Mouse (Mus musculus): ENCODE measurements at regions not wholly inside any gene's neighbourhood (a gene's known extent, or its start where the extent isn't known, plus 50 kb on each side); places are given as distances from the start of the nearest gene placed in this dataset.
A peak's percentile ranks its signal among the peaks of the same experiment; 100 is the strongest.

GRCm38 (mm10) chr14:24612254-24612995, 125.5 kb downstream of the Rps24 start:
- no peaks in the 10 kb centered on the region for H3K27me3 ChIP-seq (ENCODE audit: insufficient read depth, low read length)
- H3K36me3 ChIP-seq (ENCODE audit: insufficient read depth) = no peaks in the 10 kb centered on the region
- H3K4me2 ChIP-seq (ENCODE audit: low read depth) = no peak overlapping the region
- peak; percentile 35 for DNase-seq
- H3K4me1 ChIP-seq (ENCODE audit: insufficient read depth) = peaks cover 11% of the 10 kb centered on the region
- no peak overlapping the region for H3K9ac ChIP-seq
- H3K4me3 ChIP-seq (ENCODE audit: low read depth, low read length) = no peak overlapping the region
- H3K9me3 ChIP-seq (ENCODE audit: low read length) = no peaks in the 10 kb centered on the region
- ATAC-seq = no peak
- WGBS = 33% methylated on average over 4 of the region's 4 CpGs
- H3K27ac ChIP-seq (ENCODE audit: low read depth, low read length) = no peak overlapping the region
- no peak for TF ChIP-seq CTCF (IDR thresholded peaks at IDR 0.05; ENCODE audit: low read depth)

GRCm38 (mm10) chr14:24615776-24616175, 128.9 kb downstream of the Rps24 start:
- TF ChIP-seq CTCF (IDR thresholded peaks at IDR 0.05; ENCODE audit: low read depth) = no peak
- DNase-seq (peak; percentile 11), ATAC-seq (no peak)
- H3K4me3 ChIP-seq (ENCODE audit: low read depth, low read length) = no peak overlapping the region
- H3K27me3 ChIP-seq (ENCODE audit: insufficient read depth, low read length) = no peaks in the 10 kb centered on the region
- H3K27ac ChIP-seq (ENCODE audit: low read depth, low read length) = 0 out of 2 replicates have a peak overlapping the region, but pooled peaks have one; percentile 92
- H3K4me2 ChIP-seq (ENCODE audit: low read depth) = no peak overlapping the region
- peaks cover 26% of the 10 kb centered on the region for H3K4me1 ChIP-seq (ENCODE audit: insufficient read depth)
- no peaks in the 10 kb centered on the region for H3K36me3 ChIP-seq (ENCODE audit: insufficient read depth)
- no peak overlapping the region for H3K9ac ChIP-seq
- WGBS = 53% methylated on average over 3 of the region's 3 CpGs
- no peaks in the 10 kb centered on the region for H3K9me3 ChIP-seq (ENCODE audit: low read length)

GRCm38 (mm10) chr14:24616306-24617125, 129.6 kb downstream of the Rps24 start:
- DNase-seq = peak; percentile 45
- H3K4me2 ChIP-seq (ENCODE audit: low read depth) = no peak overlapping the region
- no peak for ATAC-seq
- 16% methylated on average over 10 of the region's 10 CpGs for WGBS
- TF ChIP-seq CTCF (IDR thresholded peaks at IDR 0.05; ENCODE audit: low read depth) = no peak
- no peaks in the 10 kb centered on the region for H3K9me3 ChIP-seq (ENCODE audit: low read length)
- no peak overlapping the region for H3K4me3 ChIP-seq (ENCODE audit: low read depth, low read length)
- peaks cover 26% of the 10 kb centered on the region for H3K4me1 ChIP-seq (ENCODE audit: insufficient read depth)
- no peak overlapping the region; the same call in 1 of the 2 replicates for H3K9ac ChIP-seq
- no peaks in the 10 kb centered on the region for H3K36me3 ChIP-seq (ENCODE audit: insufficient read depth)
- no peaks in the 10 kb centered on the region for H3K27me3 ChIP-seq (ENCODE audit: insufficient read depth, low read length)
- H3K27ac ChIP-seq (ENCODE audit: low read depth, low read length) = peak overlapping the region; percentile 92

- 0 out of 2 replicates have a peak overlapping the region, but pooled peaks have one; percentile 2 for H3K9ac ChIP-seq
- no peak overlapping the region for H3K4me2 ChIP-seq (ENCODE audit: low read depth)
- ATAC-seq (no peak), DNase-seq (no peak)
- H3K27me3 ChIP-seq (ENCODE audit: insufficient read depth, low read length) = no peaks in the 10 kb centered on the region
- WGBS = 4% methylated on average over 3 of the region's 3 CpGs
- no peak for TF ChIP-seq CTCF (IDR thresholded peaks at IDR 0.05; ENCODE audit: low read depth)
- H3K27ac ChIP-seq (ENCODE audit: low read depth, low read length) = peak overlapping the region; percentile 92
- peaks cover 26% of the 10 kb centered on the region for H3K4me1 ChIP-seq (ENCODE audit: insufficient read depth)
- no peaks in the 10 kb centered on the region for H3K36me3 ChIP-seq (ENCODE audit: insufficient read depth)
- no peak overlapping the region for H3K4me3 ChIP-seq (ENCODE audit: low read depth, low read length)
- H3K9me3 ChIP-seq (ENCODE audit: low read length) = no peaks in the 10 kb centered on the region
Measured at GRCm38 (mm10) chr14:24617126-24617375, 130.1 kb downstream of the Rps24 start.

DNA sequence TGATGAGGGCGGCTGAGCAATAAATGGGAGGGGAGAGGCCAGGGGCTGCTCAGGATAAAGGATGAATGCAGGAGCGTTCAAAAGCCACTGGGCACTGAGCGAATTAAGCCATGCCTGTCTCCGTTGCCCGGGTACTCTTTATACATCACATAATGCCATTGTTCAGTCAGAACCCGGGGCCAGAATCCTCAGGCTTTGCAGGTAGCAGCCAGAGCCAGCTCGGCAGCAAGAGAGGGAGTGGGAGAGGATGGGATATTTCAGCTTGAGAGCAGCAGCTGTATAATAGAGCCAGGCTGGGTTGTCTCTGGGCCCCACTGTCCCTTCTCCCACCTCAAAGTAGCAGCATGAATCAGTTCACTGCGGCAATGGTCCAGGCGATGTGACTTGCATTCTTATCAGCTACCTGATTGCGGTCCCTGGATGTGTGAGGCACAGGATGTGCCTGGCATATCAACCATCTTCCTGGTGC, 130.5 kb downstream of the Rps24 start:
- H3K27me3 ChIP-seq (ENCODE audit: insufficient read depth, low read length) = no peaks in the 10 kb centered on the region
- peak overlapping the region; percentile 92 for H3K27ac ChIP-seq (ENCODE audit: low read depth, low read length)
- H3K4me1 ChIP-seq (ENCODE audit: insufficient read depth) = peaks cover 26% of the 10 kb centered on the region
- no peak for TF ChIP-seq CTCF (IDR thresholded peaks at IDR 0.05; ENCODE audit: low read depth)
- H3K4me3 ChIP-seq (ENCODE audit: low read depth, low read length) = no peak overlapping the region
- 0 out of 2 replicates have a peak overlapping the region, but pooled peaks have one; percentile 2 for H3K9ac ChIP-seq
- no peaks in the 10 kb centered on the region for H3K9me3 ChIP-seq (ENCODE audit: low read length)
- no peaks in the 10 kb centered on the region for H3K36me3 ChIP-seq (ENCODE audit: insufficient read depth)
- H3K4me2 ChIP-seq (ENCODE audit: low read depth) = no peak overlapping the region
- peak; percentile 74 for ATAC-seq
- DNase-seq = peak; percentile 85
- 3% methylated on average over 10 of the region's 10 CpGs for WGBS

DNA sequence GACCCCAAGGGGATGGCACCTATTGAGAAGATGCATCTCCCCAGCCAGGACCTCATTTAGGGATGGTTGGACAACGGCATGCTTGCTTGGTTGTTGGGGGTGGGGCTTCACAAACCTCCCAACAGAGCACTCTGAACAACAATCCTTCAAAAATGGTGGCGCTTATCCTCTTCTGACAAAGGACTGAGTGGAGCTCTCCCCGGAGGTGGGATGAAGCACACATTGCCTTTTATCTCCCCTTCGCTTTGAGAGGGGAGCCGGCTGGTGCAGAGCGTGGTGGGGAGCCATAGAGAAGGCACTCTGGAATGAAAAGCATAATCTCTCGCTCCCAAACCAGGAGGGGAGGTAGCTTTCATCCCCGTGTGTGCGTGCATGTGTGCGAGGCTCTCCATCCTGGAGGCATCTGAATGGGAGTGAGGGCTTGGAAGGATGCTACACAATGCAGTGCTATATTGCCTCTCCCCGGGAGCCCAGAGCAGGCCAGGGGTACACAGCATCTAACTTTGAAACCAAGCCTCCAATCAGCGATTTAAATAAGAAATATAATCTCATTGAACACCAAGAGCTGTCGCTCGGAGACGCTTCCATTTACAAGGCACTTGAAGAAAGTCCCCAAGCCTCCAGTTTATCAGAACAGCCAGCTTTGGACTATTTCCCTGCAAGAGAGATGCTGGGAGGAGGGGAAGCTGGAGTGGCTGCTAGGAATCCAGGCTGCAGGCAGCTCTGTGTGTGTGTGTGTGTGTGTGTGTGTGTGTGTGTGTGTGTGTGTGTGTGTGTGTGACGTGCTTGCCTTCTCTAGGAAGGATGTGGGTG, 131.5 kb downstream of the Rps24 start:
- Histone ChIP-seq H3K4me2 (ENCODE audit: low read depth) (peak overlapping the region; percentile 8; the same call in 1 of the 2 replicates), H3K27ac (ENCODE audit: low read depth, low read length) (peak overlapping the region; percentile 92), H3K4me1 (ENCODE audit: insufficient read depth) (peaks cover 26% of the 10 kb centered on the region), H3K4me3 (ENCODE audit: low read depth, low read length) (no peak overlapping the region), H3K9me3 (ENCODE audit: low read length) (no peaks in the 10 kb centered on the region), H3K9ac (peak overlapping the region; percentile 39), H3K36me3 (ENCODE audit: insufficient read depth) (no peaks in the 10 kb centered on the region), H3K27me3 (ENCODE audit: insufficient read depth, low read length) (no peaks in the 10 kb centered on the region)
- ATAC-seq = peak; percentile 74
- 5% methylated on average over 16 of the region's 16 CpGs for WGBS
- DNase-seq = peak; percentile 81
- TF ChIP-seq CTCF (IDR thresholded peaks at IDR 0.05; ENCODE audit: low read depth) = no peak

All from forebrain, postnatal 0 days (tissue).